In genomic region chr13:90967422-90967821, GRCm38 (mm10) we compare ENCODE assay signal across 8 mouse cellular contexts. TPM values are rescaled to one million over a fixed set of nuclear protein-coding genes. Genes with fewer than 3 reads are reported as not detected.
DNase-seq lines count a peak whose midpoint lies in the region; ATAC-seq lines count a peak whose summit lies in the region.

No protein-coding gene starts in this region.

- H3K4me1 ChIP-seq in limb, embryonic 12.5 days (replicated peaks) = peaks cover 16% of the 10 kb centered on the region

- ATAC-seq in granulocyte monocyte progenitor cell, adult 5-6 weeks (replicated peaks; ENCODE audit: poor library complexity, severe bottlenecking) = peak; percentile 100
- ATAC-seq in limb, embryonic 12.5 days (ENCODE audit: insufficient number of reproducible peaks, insufficient read depth, low FRiP score, low TSS enrichment, low read depth) = peak; percentile 47; the same call in 1 of the 2 replicates

- no peak overlapping the region for H3K27ac ChIP-seq in limb, embryonic 12.5 days

- no peak overlapping the region for H3K9ac ChIP-seq in limb, embryonic 12.5 days (replicated peaks)

- H3K9me3 ChIP-seq in limb, embryonic 12.5 days = no peaks in the 10 kb centered on the region

- H3K36me3 ChIP-seq in limb, embryonic 12.5 days = no peaks in the 10 kb centered on the region

- H3K4me2 ChIP-seq in limb, embryonic 12.5 days = no peak overlapping the region

- H3K27me3 ChIP-seq in limb, embryonic 12.5 days = no peaks in the 10 kb centered on the region

- peak; percentile 34 for DNase-seq in 3134 (ENCODE audit: extremely low read depth, insufficient read length, low spot score)
- peak; percentile 70 to 77 for DNase-seq in adrenal gland, adult 18-20 months (ENCODE audit: low spot score in 2 of 2)
- peak; percentile 85 for DNase-seq in embryo, embryonic 11 days
- peak; percentile 87 for DNase-seq in kidney, adult 9 months
- peak; percentile 69 for DNase-seq in naive thymus-derived CD4-positive, alpha-beta T cell, adult 2 months (ENCODE audit: low read depth)
- DNase-seq in spleen, postnatal 4 days (ENCODE audit: low spot score in 2 of 2) = peak; percentile 62 to 76

- H3K4me3 ChIP-seq in limb, embryonic 12.5 days (replicated peaks) = no peak overlapping the region

- 8% methylated on average over 4 of the region's 4 CpGs for WGBS in limb, embryonic 12.5 days

RNA-seq across cellular contexts. Expression of gene Rps23, which starts 44.7 kb away (rescaled TPM):
- total RNA-seq in adrenal gland, adult 18-20 months (2021) = 100 to 1,000 TPM; 366 to 427 TPM
- total RNA-seq in granulocyte monocyte progenitor cell, adult 5-6 weeks (2014; fragmentation: Nextera tagmentation) = 4,007 and 4,325 TPM in 2 replicates
- total RNA-seq in granulocyte monocyte progenitor cell, adult 5-6 weeks (2017) = 2,405 and 2,818 TPM in 2 replicates
- polyA plus RNA-seq in limb, embryonic 12.5 days (2016; fragmentation: Nextera tagmentation; extraction: Ambion mirVana) = 269 and 288 TPM in 2 replicates

Comparison
In these comparisons a context has a peak if more than half of its experiments do, and no peak if none do; other contexts are left out.
1. DNase-seq: peak in every context shown above with its lines; median percentile 87 in kidney, adult 9 months; 85 in embryo, embryonic 11 days; 74 in adrenal gland, adult 18-20 months; 69 in naive thymus-derived CD4-positive, alpha-beta T cell, adult 2 months; 69 in spleen, postnatal 4 days; 34 in 3134.
2. RNA of gene Rps23, which starts 44.7 kb away (total RNA-seq): 2,405 to 4,325 TPM in granulocyte monocyte progenitor cell, adult 5-6 weeks; 366 to 427 TPM in adrenal gland, adult 18-20 months; every median in the first group is over 4 times any median in the second.